In genomic region chr17:65870146-65870545, GRCm38 (mm10) we compare ENCODE assay signal across 8 mouse cellular contexts. TPM values are rescaled to one million over a fixed set of nuclear protein-coding genes. Genes with fewer than 3 reads are reported as not detected.
A peak's percentile ranks its signal among the peaks of the same experiment; 100 is the strongest.
DNase-seq lines count a peak whose midpoint lies in the region; ATAC-seq and TF ChIP-seq lines count a peak whose summit lies in the region.

No protein-coding gene starts in this region.

- DNase-seq in kidney, adult 18-20 months: peak; percentile 87
- DNase-seq in WW6 (ENCODE audit: low read depth, low spot score): peak; percentile 74
- peak; percentile 74 to 78 for DNase-seq in cerebellum, postnatal 36 days
- peak; percentile 72 to 86 for DNase-seq in heart, postnatal 14 days
- peak; percentile 48 for DNase-seq in liver, adult 2 months (ENCODE audit: extremely low read depth, low read depth, low spot score)
- DNase-seq in retina, embryonic 14.5 days (ENCODE audit: low spot score): peak; percentile 76
- DNase-seq in thymus, postnatal 4 days: peak; percentile 95

- no peak overlapping the region for H3K9ac ChIP-seq in kidney, embryonic 15.5 days
- H3K9ac ChIP-seq in liver, adult 2 months (ENCODE audit: low read depth, low read length): no peak overlapping the region

- H3K36me3 ChIP-seq in kidney, embryonic 15.5 days: peaks cover 14% of the 10 kb centered on the region; the same call in 1 of the 2 replicates
- H3K36me3 ChIP-seq in liver, adult 2 months (ENCODE audit: control insufficient read depth, insufficient read depth, low read length): no peaks in the 10 kb centered on the region

- TF ChIP-seq CTCF in liver, adult 2 months (IDR thresholded peaks at IDR 0.05; ENCODE audit: low read depth, low read length): peak; percentile 68; the same call in 1 of the 2 replicates

- H3K27me3 ChIP-seq in kidney, embryonic 15.5 days: no peaks in the 10 kb centered on the region
- no peaks in the 10 kb centered on the region for H3K27me3 ChIP-seq in liver, adult 2 months (ENCODE audit: control insufficient read depth, insufficient read depth, low read length)

- H3K4me1 ChIP-seq in kidney, embryonic 15.5 days: peaks cover 15% of the 10 kb centered on the region
- peaks cover 12% of the 10 kb centered on the region; the same call in 1 of the 2 replicates for H3K4me1 ChIP-seq in liver, adult 2 months (ENCODE audit: control insufficient read depth, insufficient read depth, low read length)

- H3K79me2 ChIP-seq in liver, adult 2 months (ENCODE audit: control insufficient read depth, insufficient read depth, low read length): peaks cover 12% of the 10 kb centered on the region; the same call in 1 of the 2 replicates

- no peak for TF ChIP-seq POLR2A in liver, adult 2 months (IDR thresholded peaks at IDR 0.05; ENCODE audit: extremely low read depth, insufficient read depth, low read length)

- WGBS in kidney, embryonic 15.5 days: 36% methylated on average over 4 of the region's 4 CpGs
- WGBS in liver, adult 2 months: 60% methylated on average over 4 of the region's 4 CpGs

- ATAC-seq in kidney, embryonic 15.5 days (replicated peaks; ENCODE audit: low FRiP score): no peak

- H3K4me3 ChIP-seq in kidney, embryonic 15.5 days (replicated peaks): no peak overlapping the region
- no peak overlapping the region for H3K4me3 ChIP-seq in liver, adult 2 months (ENCODE audit: insufficient read depth, low read depth, low read length)

- no peak overlapping the region for H3K27ac ChIP-seq in kidney, embryonic 15.5 days
- H3K27ac ChIP-seq in liver, adult 2 months (replicated peaks; ENCODE audit: insufficient read depth, low read depth, low read length): no peak overlapping the region

- no peaks in the 10 kb centered on the region for H3K9me3 ChIP-seq in kidney, embryonic 15.5 days (replicated peaks)

- intact Hi-C loops in heart, postnatal 14 days (cut with DNase I): loop anchor here (2.0 kb wide), 1 partner anchor 81 kb away; the partner anchor contains the start of gene Twsg1

- H3K4me2 ChIP-seq in kidney, embryonic 15.5 days: no peak overlapping the region

RNA-seq across cellular contexts. Expression of gene Ralbp1, which starts 15.5 kb away (rescaled TPM):
- polyA plus RNA-seq in kidney, embryonic 15.5 days (2015; fragmentation: Nextera tagmentation; extraction: Ambion mirVana): 66.0 and 70.2 TPM in 2 replicates
- 10 to 100 TPM; 38.1 to 38.9 TPM for total RNA-seq in heart, postnatal 14 days (2021)
- 14.3 and 14.5 TPM in 2 replicates for total RNA-seq in liver, adult 2 months (2014; rRNA removed)
- polyA plus RNA-seq in liver, adult 2 months (2012; rRNA removed): 10.2 and 10.3 TPM in 2 replicates
